Mouse (Mus musculus): ENCODE measurements around the gene Farp1. TPM values are rescaled to one million over a fixed set of nuclear protein-coding genes. Genes with fewer than 3 reads are reported as not detected.

The Farp1 gene
- total RNA-seq, 1 experiment from 2014 or later: 0.38 TPM

DNA sequence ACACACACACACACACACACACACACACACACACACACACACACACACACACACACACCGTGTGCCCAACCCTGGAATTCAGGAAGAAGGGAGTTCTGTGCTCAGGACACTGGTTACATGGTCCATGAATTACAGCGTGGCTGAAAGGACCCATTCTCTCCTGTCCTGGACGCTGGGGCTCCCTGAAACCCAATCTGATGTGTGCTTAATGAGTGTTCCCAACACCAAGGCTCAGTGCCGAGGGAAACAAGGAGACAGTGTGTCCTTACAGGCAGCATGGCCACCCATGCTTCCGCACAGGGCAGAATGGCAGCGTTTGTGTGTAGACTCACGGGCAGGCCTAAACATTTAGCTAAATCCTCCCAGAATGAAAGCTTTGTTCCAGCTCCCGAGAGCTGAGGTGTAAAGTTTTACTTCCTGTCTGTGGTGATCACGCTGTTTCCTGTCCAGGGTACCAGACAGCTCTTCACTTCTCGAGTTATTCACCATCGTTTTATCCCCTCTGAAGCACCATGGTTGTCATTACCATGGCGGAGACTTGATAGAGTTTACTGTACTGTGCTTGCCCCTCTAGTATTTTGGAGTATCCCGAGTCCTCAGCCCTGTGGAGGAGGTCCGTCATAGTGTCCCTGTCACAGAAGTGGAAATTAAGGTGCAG lies 164.0 kb downstream of the Farp1 start:
- peak; percentile 17; the same call in 1 of the 2 replicates for ATAC-seq (replicated peaks; ENCODE audit: insufficient number of reproducible peaks, low FRiP score, low TSS enrichment, poor library complexity, severe bottlenecking)

- no peak for ATAC-seq (replicated peaks; ENCODE audit: insufficient number of reproducible peaks, low FRiP score, low TSS enrichment, poor library complexity, severe bottlenecking)
These were observed 164.8 kb downstream of the Farp1 start for GRCm38 (mm10) chr14:121199789-121200188.

DNA sequence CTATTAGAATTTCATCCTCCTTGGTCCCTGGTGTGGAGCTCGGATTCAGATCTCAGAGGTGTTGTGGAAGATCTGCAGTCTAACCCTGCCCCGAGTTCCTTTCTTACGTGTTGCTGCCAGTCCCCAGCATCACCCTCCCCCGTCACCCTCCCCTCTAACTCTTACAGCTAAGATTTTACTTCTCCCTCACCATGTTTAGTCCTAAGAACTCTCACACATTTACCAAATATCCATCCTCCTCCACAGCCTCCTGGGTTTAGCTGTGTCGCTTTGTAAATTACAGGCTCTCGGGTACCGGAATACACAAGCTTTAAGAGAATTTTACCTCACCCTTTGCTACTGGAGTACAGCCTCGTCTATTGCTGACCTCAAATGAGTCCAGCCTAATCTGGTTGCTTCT lies 165.4 kb downstream of the Farp1 start:
- ATAC-seq (replicated peaks; ENCODE audit: insufficient number of reproducible peaks, low FRiP score, low TSS enrichment, poor library complexity, severe bottlenecking): no peak

- ATAC-seq (replicated peaks; ENCODE audit: insufficient number of reproducible peaks, low FRiP score, low TSS enrichment, poor library complexity, severe bottlenecking): no peak
These were observed 166.2 kb downstream of the Farp1 start for GRCm38 (mm10) chr14:121201178-121201577.

DNA sequence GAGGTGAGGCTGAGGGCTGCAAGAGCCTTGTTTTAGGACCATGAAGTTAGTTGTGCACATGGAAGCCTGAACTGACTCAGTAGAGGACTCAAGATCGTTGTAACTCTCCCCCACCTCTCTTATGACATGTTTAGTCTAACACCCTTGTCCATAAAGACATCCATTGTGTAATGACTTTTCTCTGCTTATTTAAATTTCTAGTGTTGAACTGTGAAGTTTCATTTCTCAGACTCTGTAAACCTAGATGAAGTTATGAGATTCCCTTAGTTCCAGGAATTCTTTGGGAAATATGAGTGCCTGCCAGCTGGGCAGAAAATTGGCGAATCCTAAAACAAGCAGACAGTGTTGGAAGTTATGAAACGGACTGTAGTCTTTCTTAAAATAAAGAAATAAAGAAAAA lies 170.5 kb downstream of the Farp1 start:
- ATAC-seq (replicated peaks; ENCODE audit: insufficient number of reproducible peaks, low FRiP score, low TSS enrichment, poor library complexity, severe bottlenecking): no peak

GRCm38 (mm10) chr14:121207441-121208158 lies 172.6 kb downstream of the Farp1 start:
- no peak for ATAC-seq (replicated peaks; ENCODE audit: insufficient number of reproducible peaks, low FRiP score, low TSS enrichment, poor library complexity, severe bottlenecking)

- ATAC-seq (replicated peaks; ENCODE audit: insufficient number of reproducible peaks, low FRiP score, low TSS enrichment, poor library complexity, severe bottlenecking): no peak
These were observed 173.1 kb downstream of the Farp1 start for GRCm38 (mm10) chr14:121208159-121208515.

DNA sequence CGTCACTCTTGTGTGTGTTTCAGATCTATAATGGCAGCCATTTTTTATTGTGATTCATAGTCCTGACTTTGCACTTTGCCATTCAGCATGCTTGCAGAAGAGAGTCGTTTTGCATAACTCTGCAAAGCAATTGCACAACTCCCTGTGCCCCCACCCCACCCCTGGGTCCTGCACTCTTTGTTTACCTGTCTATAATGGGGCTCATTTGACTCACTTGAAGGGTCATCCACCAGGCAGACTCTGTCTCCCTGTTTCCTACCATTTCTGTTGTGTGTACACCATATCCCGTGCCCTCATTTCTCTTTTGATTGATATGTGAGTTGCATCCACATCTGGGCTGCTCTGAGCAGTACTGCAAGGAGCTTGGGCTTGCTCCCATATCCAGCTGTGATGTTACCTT lies 175.3 kb downstream of the Farp1 start:
- no peak for ATAC-seq (replicated peaks; ENCODE audit: insufficient number of reproducible peaks, low FRiP score, low TSS enrichment, poor library complexity, severe bottlenecking)

- no peak for ATAC-seq (replicated peaks; ENCODE audit: insufficient number of reproducible peaks, low FRiP score, low TSS enrichment, poor library complexity, severe bottlenecking)
These were observed 178.7 kb downstream of the Farp1 start for GRCm38 (mm10) chr14:121213650-121214049.

- ATAC-seq (replicated peaks; ENCODE audit: insufficient number of reproducible peaks, low FRiP score, low TSS enrichment, poor library complexity, severe bottlenecking): no peak
These were observed 179.7 kb downstream of the Farp1 start for GRCm38 (mm10) chr14:121214636-121215257.

GRCm38 (mm10) chr14:121215817-121216216 lies 180.8 kb downstream of the Farp1 start:
- ATAC-seq (replicated peaks; ENCODE audit: insufficient number of reproducible peaks, low FRiP score, low TSS enrichment, poor library complexity, severe bottlenecking): no peak

GRCm38 (mm10) chr14:121216672-121217071 lies 181.7 kb downstream of the Farp1 start:
- ATAC-seq (replicated peaks; ENCODE audit: insufficient number of reproducible peaks, low FRiP score, low TSS enrichment, poor library complexity, severe bottlenecking): no peak

GRCm38 (mm10) chr14:121218620-121219019 lies 183.6 kb downstream of the Farp1 start:
- ATAC-seq (replicated peaks; ENCODE audit: insufficient number of reproducible peaks, low FRiP score, low TSS enrichment, poor library complexity, severe bottlenecking): no peak

DNA sequence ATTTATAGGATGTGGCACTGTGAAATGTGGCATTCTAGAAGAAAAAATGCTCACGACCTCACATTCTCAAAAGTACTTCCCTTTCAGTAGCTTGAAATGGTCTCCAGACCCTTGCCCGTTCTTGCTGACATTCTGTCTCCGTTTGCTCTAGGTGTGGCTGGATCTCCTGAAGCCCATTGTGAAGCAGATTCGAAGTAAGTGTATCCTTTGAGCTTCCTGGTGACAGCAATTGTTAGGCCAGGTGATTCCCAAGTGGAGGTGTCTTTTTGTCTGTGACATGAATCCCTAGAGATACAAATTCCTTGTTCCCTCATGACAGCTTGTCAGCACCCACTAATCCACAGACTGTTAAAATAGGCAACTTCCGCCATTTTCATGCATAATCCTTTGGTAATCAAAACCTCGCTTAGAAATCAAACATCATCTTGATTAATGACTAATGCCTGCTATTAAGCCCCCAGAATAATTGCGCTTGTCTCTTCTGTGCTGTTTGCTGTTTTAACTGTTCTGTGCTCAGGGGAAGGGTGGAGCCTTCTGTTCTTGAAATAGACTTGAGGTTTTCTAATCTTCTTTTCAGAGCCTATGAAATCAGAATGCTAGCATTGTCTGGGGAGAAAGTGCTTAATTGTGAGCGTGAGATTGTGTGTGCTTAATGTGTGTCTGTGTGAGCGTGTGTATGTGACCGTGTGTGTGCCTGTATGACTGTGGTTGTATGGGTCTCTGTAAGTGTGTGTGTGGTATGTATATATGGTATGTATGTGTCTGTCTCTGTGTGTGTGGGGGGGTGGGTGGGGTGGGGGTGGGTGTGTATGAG lies 184.4 kb downstream of the Farp1 start:
- no peak for ATAC-seq (replicated peaks; ENCODE audit: insufficient number of reproducible peaks, low FRiP score, low TSS enrichment, poor library complexity, severe bottlenecking)

GRCm38 (mm10) chr14:121220040-121220322 lies 185.0 kb downstream of the Farp1 start:
- no peak for ATAC-seq (replicated peaks; ENCODE audit: insufficient number of reproducible peaks, low FRiP score, low TSS enrichment, poor library complexity, severe bottlenecking)

DNA sequence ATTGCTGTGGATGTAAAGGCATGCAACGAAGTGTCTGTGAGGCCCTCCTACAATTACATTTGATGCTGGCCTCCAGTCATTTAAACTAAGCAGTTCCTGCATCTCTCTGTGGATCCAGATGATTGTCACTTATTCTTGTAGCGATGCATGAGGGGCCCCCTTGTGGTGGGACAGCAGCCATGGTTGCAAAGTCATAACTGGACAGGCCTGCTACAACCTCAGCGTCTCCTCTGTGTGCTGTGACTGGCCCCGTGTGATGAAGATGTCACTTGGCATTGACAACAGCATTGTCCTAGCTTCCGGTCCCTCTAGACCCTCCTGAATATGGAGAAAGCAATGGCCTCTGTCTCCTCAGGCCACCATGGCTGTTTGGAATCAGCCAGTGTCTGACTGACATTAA lies 185.7 kb downstream of the Farp1 start:
- ATAC-seq (replicated peaks; ENCODE audit: insufficient number of reproducible peaks, low FRiP score, low TSS enrichment, poor library complexity, severe bottlenecking): no peak

- no peak for ATAC-seq (replicated peaks; ENCODE audit: insufficient number of reproducible peaks, low FRiP score, low TSS enrichment, poor library complexity, severe bottlenecking)
These were observed 190.8 kb downstream of the Farp1 start for GRCm38 (mm10) chr14:121225804-121226203.

- no peak for ATAC-seq (replicated peaks; ENCODE audit: insufficient number of reproducible peaks, low FRiP score, low TSS enrichment, poor library complexity, severe bottlenecking)
These were observed 194.2 kb downstream of the Farp1 start for GRCm38 (mm10) chr14:121229036-121229773.

- no peak for ATAC-seq (replicated peaks; ENCODE audit: insufficient number of reproducible peaks, low FRiP score, low TSS enrichment, poor library complexity, severe bottlenecking)
These were observed 196.2 kb downstream of the Farp1 start for GRCm38 (mm10) chr14:121231232-121231631.
